Mouse (Mus musculus): ENCODE measurements around the gene Eprs.
A peak's percentile ranks its signal among the peaks of the same experiment; 100 is the strongest.
"Not testable (repeated sequence)": the region's sequence is repeated elsewhere in the genome, so short reads cannot be mapped to it uniquely, and the experiment has no call there.

Eprs gene

DNA sequence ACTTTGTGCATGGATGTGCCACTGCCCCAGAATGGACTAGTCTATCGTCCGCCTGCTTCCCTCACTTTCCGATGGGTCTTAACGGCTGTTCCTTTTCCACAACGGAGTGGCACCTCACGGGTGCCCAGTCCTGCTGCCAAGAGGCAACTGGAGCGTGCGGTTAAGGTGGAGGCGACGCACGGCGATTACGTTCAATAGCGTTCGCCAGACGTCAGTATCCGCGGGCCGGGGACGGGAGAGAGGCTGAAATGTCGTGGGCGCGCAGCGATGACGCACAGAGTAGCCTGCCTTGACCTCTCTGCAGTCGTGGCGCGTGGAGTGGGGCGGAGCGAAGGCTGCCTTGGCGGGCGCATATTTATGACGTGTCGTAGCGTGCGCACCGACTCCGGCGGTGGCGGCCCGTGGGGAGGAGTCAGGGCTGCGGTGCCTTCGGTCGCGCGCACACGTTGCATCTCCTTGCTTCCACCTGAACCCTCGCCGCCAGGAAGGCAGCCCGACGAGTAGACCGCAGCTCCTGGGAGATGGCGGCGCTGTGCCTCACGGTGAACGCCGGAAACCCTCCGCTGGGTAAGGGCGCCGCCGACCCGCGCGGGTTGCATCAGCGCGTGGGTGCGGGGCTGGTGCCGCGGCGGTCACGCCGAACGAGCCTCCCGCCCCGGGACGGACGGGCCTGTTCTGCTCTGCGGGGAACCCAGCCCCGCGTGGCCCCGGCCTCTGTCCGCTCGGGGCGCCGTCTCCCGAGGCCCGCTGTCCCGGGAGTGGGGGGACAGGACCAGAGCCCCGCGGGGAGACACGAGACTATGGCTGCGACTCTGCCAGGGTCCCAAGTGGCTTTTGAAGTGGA lies at the start of gene Eprs:
Gene Eprs (plus strand): TSS at position 368 of the 844 bp plus-strand sequence.
- DNase-seq (ENCODE audit: low read depth), result peak; percentile 97

GRCm38 (mm10) chr1:185314546-185314945 lies 48.3 kb upstream of the Eprs start:
- DNase-seq (ENCODE audit: low read depth), result no peak

DNA sequence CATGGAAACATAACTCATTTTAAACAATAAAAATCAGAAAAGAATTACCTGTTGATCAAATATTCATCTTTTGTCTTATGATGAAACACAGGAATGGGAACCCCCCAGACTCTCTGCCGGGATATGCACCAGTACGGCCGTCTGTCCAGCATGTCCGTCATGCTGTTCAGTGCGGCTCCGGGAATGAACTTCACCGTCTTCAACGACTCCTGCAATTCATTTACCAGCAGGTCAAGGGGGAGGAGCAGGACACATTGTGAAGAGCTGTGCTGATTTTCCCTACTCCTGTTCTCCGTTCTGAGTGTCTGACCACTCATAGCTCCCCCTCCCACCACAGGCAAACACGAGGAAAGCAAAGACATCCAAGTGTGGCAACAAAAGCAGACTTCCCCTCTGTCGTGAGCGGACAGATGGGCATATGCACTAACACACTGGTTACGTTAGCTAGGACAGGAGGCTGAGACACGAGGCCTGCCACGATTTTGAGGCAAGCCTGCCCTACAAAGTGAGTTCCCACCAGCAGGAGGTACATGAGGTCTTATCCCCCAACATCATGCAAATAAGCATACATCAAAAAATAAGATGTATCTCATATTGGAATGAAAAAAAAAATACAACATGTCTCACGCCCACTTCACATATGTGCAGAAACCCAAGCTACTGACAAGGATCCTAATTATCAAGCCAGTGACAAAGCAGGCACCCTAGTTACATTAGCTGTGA lies 46.8 kb upstream of the Eprs start:
- no peak for DNase-seq (ENCODE audit: low read depth)

DNA sequence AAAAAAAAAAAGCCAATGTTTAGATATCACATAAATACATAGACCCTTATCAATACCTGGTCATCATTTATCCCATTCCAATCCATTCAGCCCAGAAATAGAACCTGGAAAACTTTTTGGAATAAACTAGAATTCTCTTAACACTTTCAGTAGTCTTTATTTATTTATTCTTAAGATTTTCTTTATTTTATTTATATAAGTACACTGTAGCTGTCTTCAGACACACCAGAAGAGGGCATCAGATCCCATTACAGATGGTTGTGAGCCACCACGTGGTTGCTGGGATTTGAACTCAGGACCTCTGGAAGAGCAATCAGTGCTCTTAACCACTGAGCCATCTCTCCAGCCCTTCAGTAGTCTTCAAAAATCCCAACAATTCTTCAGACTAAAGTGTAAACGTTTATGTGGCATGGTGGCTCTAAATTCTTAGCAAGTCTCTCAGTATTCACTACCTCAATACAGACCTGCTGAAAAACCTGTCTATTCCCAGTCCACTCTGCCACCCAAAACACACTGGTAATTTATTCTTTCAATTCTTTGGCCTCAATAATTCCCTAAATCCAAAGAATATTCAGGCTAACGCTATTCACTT lies 35.0 kb upstream of the Eprs start:
- DNase-seq (ENCODE audit: low read depth), result not testable (repeated sequence)

GRCm38 (mm10) chr1:185328721-185329610 lies 33.9 kb upstream of the Eprs start, which contains the start of gene Iars2:
Gene Iars2, minus strand, starts transcription at chr1:185329396.
- DNase-seq (ENCODE audit: low read depth), result peak; percentile 54

- no peak for DNase-seq (ENCODE audit: low read depth)
Measured at GRCm38 (mm10) chr1:185329851-185330250, 33.0 kb upstream of the Eprs start.

- DNase-seq (ENCODE audit: low read depth), result no peak
Measured at GRCm38 (mm10) chr1:185331364-185331763, 31.5 kb upstream of the Eprs start.

- peak; percentile 88 for DNase-seq (ENCODE audit: low read depth)
Measured at GRCm38 (mm10) chr1:185331983-185332430, 30.8 kb upstream of the Eprs start, which contains the start of gene Bpnt1. Gene Bpnt1, plus strand, starts transcription at chr1:185332149.

DNA sequence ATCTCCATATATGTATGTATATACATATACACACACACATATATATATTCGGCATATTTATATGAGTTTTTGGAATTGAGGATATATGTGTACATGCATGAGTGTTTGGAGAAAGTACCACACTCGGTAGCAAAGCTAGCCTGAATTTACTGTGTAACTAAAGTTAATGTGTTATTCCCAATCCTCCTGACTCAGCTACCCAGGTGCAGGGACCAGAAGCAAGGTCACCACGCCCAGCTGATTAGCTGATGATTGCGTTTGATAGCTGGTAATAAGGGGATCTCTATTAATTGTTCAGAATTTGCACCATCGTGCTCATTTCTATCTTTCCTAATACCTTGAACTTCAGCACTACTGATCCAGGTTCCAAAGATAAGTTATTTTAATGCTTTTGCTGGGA lies 29.2 kb upstream of the Eprs start:
- DNase-seq (ENCODE audit: low read depth), result no peak

- DNase-seq (ENCODE audit: low read depth), result no peak
Measured at GRCm38 (mm10) chr1:185334136-185334535, 28.7 kb upstream of the Eprs start.

DNA sequence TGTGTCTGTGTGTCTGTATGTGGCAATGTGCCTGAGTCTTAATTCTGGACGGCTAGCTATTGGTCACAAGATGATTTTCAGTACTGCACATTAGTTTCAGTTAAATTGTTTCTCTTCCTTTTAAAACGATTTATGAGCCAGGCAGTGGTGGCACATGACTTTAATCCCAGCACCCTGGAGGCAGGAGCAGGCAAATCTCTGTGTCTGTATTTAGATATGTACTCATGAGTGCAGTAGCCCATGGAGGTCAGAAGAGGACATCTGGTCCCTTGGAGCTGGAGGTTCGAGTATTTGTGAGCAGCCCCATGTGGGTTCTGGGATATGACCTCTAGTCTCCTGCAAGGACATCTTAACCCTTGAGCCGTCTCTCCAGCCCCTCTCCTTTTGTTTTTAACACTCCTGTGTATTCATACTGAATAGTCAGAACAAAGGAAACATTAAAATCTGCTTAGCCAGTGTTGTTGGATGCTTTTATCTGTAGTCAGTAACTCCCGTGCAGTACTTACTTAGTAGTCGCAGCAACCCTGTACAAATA lies 27.5 kb upstream of the Eprs start:
- DNase-seq (ENCODE audit: low read depth), result no peak

- peak; percentile 15 for DNase-seq (ENCODE audit: low read depth)
Measured at GRCm38 (mm10) chr1:185336535-185336934, 26.3 kb upstream of the Eprs start.

DNA sequence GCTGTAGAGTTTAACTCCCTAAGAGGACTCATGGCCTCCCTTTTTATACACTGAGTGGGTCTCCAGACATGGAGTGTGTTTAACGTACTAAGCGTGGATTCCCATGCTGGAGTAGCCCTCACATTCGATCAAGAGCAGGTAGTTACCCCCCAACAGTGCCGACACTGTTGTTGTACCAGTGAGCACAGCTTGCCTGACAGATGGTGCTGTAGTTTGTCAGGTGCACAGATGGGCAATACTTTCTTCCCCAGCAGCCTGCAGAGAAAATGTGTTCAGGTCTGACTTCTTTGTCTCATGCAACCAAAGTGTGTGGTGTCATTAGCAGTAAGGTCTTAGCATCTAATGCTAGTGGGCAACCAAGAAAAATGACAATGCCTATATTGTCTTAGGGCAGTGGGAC lies 20.4 kb upstream of the Eprs start:
- no peak for DNase-seq (ENCODE audit: low read depth)

DNA sequence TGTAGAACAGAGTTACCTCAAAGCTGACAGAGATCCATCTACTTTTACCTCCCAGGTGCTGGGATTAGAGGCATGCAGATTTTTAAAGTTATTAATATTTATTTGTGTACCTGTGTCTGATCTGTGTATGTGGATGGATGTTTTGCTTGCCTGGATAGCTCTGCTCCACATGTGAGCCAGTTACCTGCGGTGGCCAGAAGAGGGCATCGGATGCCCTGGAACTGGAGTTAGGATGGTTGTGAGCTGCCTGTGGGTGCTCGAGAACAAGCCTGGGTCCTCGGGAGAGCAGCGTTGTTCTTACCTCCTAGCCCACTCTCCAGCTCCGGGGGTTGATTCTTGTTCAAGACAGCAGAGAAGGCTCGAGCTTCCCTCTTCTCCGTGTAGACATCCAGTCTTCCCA lies 19.4 kb upstream of the Eprs start:
- DNase-seq (ENCODE audit: low read depth), result no peak

DNA sequence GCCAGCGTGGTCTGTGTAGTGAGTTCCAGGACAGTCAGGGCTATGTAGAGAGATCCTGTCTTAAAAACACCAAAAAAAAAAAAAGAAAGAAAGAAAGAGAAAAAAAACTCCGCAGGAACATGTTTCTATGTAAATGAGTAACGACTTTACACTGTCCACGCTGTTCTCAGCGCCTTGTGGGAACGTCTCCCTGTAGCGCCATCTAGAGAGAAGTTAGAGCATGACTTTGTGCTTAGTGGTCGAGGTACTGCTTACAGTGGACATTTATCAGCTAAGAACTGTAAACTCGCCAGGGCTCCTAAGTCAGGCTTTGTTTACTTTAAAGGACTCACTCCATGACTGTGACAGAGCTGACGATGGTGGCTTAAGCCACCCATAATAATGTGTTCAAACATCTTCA lies 16.7 kb upstream of the Eprs start:
- no peak for DNase-seq (ENCODE audit: low read depth)

DNA sequence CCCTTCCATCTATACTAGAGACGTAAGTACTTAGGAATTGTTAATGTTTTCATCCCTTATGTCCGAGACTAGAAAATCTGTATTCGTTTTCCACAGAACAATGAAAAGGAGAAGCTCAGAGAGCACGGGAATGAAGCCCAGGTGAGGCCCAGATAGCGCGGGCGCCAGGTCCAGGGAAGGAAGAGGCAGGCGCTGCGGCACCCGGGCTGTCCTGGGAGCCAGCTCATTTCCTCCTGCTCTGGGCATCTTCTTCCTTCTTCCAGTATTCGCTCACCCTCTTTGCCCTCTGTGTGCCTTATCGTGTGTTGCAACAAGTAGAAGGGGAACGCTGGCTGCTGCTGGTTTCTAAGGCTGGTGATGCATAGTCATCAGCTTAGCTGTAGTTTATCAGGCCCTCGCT lies 13.1 kb upstream of the Eprs start:
- no peak for DNase-seq (ENCODE audit: low read depth)

DNA sequence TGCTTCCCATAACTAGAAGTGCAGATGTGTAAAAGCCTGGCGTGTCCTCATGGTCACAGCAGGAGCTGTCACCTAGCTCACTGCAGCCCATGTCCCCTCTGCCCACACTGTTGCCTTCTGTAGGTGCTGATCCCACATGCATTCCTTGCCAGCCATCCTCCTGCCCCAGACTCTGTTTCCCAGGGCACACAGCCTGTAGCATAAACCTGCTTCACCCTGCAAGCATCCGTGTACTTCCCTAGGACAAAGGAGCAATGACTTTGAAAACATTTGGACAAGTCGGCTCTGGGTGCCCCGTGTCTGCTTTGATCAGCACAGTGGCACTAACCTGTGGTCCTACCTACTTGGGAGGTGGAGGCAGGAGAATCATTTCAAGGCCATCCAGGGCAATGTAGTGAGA lies 12.2 kb upstream of the Eprs start:
- DNase-seq (ENCODE audit: low read depth), result no peak

DNA sequence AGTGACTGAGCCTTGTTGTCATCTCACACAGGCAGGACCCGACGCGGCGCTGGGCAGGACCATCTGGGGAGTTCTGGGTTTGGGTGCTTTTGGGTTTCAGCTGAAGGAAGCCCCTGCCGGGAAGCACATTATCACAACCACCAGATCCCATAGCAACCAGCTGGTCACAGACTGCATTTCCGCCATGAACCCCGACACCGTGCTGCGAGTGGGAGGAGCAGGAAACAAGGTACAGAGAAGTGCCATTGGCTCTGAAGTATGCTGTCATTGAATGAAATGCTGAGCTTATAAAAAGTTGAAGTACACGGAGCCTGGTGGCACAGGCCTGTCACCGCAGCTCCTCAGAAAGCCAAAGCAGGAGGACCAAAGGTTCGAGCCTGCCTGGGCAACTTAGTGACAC lies 10.7 kb upstream of the Eprs start:
- no peak for DNase-seq (ENCODE audit: low read depth)

GRCm38 (mm10) chr1:185353351-185353750 lies 9.5 kb upstream of the Eprs start:
- DNase-seq (ENCODE audit: low read depth), result no peak

DNA sequence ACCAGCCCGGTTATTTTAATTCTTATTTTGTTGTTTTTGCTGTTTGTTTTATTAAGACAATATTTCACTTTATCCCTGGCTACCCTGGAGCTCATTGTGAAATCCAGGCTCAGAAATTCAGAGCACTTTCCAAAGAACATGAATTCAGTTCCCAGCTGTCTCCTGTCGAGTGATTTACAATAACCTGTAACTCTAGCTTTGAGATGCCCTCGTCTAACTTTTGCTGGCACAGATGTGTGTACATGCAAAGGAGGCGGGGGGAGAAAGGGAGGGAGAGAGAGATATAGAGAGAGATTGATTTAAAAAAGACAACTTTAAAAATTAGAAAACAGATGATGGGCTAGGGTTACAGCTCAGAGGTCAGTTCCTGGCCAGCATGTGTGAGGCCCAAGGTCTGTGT lies 8.1 kb upstream of the Eprs start:
- DNase-seq (ENCODE audit: low read depth), result no peak

DNA sequence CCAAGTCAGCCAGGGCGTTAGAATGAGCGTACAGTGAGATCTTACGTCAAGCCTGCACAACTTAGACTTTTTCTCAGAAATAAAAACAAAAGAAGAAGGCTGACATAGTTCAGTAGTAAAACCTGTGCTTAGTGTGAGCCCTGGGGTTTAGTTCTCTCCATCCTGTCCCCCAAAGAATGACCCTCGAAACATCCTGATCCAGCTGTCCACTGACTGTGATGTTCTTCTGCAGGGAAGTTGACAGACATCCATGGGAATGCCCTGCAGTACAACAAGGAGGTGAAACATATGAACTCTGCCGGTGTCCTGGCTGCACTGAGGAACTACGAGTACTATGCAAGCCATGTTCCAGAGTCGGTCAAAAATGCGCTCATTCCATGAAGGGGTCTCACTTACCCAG lies 6.6 kb upstream of the Eprs start:
- DNase-seq (ENCODE audit: low read depth), result no peak

DNA sequence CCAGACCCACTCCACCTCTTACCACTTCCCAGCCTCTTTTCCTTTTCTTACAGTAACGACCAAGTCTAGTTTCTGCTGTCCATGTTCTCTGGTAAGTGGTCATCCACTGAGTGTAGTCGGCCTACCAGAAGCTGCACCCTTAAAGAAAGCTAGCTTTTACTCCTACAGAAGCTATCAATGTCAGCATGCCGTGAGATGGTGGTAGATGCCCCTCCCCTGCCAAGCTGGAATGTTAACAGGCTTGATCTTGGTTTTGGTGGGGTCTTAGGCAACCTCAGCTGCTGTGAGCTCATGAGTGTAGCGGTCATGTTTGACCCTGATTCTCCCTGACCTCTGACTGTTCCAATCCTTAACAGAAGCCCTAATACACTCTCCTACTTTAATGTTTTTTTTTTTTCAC lies 4.6 kb upstream of the Eprs start:
- DNase-seq (ENCODE audit: low read depth), result no peak
